Mouse (Mus musculus) central nervous system, embryonic 11.5 days (tissue): ENCODE measurements around the gene Lamc1. TPM values are rescaled to one million over a fixed set of nuclear protein-coding genes. Genes with fewer than 3 reads are reported as not detected.

Source experiments
- polyA plus RNA-seq: library from polyadenylated mRNA; depleted of rRNA; stranded (reverse); fragments of >200 nt; gene quantifications from 2 replicates; pipeline ENCODE4 v1.2.3, GENCODE M21; 2012; rRNA removed

Gene Lamc1
- 33.2 and 54.8 TPM in 2 replicates for polyA plus RNA-seq

DNA sequence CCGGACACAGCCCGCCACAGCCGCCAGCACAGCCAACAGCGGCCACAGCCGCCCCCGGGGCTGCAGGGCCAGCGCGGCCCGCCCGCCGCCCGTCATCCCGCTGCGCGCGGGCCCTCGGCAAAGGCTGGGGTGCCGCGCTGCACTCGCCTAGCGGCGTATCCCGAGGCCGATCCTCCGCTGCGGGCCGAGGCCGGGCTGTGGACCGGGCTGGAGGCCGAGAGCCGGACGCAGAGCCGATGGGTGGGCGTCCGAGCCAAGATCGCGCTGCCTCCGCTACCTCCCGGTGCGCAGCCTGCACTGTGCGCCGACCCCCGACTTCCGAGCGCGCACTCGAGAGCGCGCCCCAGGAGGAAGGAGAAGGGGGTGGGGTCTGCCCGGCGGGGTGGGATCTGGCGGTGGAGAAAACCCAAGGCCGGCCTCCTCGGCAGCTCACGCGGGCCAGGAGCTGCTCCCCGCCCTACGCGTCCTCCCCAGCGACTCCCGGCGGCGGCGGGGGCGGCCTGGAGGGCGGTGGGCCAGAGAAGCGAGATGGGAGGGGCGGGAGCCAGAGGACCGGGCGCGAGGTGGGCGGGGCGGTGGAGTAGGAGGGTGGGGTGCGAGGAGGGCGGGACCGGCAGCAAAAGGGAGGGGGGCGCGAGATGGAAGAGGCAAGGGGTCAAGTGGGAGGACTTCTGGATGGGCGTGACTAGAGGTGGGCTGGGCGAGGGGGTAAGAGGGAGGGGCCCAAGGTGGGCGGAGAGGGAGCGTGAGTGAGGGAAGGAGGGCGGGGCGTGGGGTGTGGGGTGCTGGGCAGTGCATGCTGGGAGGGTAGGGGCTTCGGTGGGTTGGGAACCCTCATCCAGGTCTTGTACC is at the start of gene Lamc1:
Gene Lamc1 (minus strand): TSS at position 343 of the 852 bp plus-strand sequence.

DNA sequence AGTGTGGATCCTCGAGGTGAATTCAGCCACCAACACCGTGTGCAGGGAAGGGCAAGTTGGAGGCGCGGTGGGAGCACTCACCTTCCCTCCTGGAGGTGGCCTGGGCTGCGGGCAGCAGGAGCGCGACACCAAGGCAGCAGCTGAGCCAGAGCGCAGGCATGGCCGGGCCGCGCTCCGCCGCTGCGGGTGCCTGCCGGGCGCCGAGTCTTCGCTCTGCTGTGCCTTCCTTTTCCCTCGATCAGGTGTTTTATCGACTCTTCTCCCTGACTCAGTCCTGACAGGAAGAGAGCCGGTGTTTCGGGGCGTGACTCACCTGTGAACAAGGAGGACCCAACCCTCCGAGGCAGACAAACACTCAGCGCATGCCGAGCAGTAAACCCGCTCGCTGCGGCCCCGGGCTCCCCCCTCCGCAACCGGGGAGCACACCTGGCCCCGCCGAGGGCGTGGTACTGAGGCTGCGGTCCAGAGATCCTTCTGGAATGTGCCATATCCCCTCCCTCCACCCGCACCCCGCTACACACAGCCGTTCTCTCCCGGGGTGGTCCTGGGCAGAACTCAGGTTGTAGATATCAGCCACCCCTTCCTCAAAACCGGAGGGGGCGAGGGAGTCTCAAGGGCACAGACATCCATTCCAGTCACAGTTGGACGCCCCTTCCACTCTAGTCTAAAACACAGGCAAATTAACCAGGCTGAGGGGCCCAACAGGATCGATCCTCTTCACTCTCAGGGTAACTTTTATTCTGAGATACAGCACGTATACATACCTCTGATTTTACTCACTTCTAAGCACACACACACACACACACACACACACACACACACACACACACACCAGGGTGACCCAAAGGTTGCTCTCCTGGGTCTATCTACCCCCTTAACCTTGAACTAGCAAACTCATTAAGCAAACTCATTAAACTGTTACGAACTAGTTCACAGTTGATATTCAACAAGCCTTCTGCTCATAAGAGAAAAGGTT is 146.5 kb downstream of the Lamc1 start, which contains the start of gene Lamc2:
Gene Lamc2 (minus strand): TSS at position 620 of the 976 bp plus-strand sequence.

Other genes with a start within 250 kb of the Lamc1 start
- gene Lamc2, start 146.3 kb downstream of the Lamc1 start, polyA plus RNA-seq = 1.4 and 1.8 TPM in 2 replicates
- gene Shcbp1l, start 92.4 kb upstream of the Lamc1 start, polyA plus RNA-seq = 0.46 and 0.49 TPM in 2 replicates
- 199 and 221 TPM in 2 replicates for gene Dhx9, start 154.9 kb upstream of the Lamc1 start, polyA plus RNA-seq
- 6.8 and 9.8 TPM in 2 replicates for gene Npl, start 217.3 kb upstream of the Lamc1 start, polyA plus RNA-seq